Mouse (Mus musculus) intestine, embryonic 15.5 days (tissue): ENCODE data around the gene Gm15448. TPM values are rescaled to one million over a fixed set of nuclear protein-coding genes. Genes with fewer than 3 reads are reported as not detected.
"Not testable (repeated sequence)": the region's sequence is repeated elsewhere in the genome, so short reads cannot be mapped to it uniquely, and the experiment has no call there.

Experiments
- ATAC-seq: fragments of 200-750 bp; cut with Nextera tagmentation; 2 replicates; pipeline ENCODE4 v1.8.0; 2017; ENCODE audit warnings: moderate TSS enrichment, moderate library complexity
- H3K27ac ChIP-seq: fragments of 300-500 bp; sonication (generic); 2 replicates; pipeline ENCODE4 v1.5.1; 2015; ENCODE audit warnings: mild to moderate bottlenecking, inconsistent platforms
- H3K27me3 ChIP-seq: fragments of 300-500 bp; sonication (generic); replicated peaks from 2 replicates; pipeline ENCODE4 v1.6.1; 2015; ENCODE audit warnings: inconsistent platforms
- H3K36me3 ChIP-seq: fragments of 300-500 bp; sonication (generic); 2 replicates; pipeline ENCODE4 v1.6.1; 2015; ENCODE audit warnings: inconsistent platforms
- H3K4me1 ChIP-seq: fragments of 300-500 bp; sonication (generic); replicated peaks from 2 replicates; pipeline ENCODE4 v1.6.1; 2015; ENCODE audit warnings: inconsistent platforms
- H3K4me2 ChIP-seq: fragments of 300-500 bp; sonication (generic); replicated peaks from 2 replicates; pipeline ENCODE4 v1.6.1; 2015; ENCODE audit warnings: mild to moderate bottlenecking, inconsistent platforms
- H3K4me3 ChIP-seq: fragments of 300-500 bp; sonication (generic); replicated peaks from 2 replicates; pipeline ENCODE4 v1.5.1; 2015; ENCODE audit warnings: inconsistent platforms
- H3K9ac ChIP-seq: fragments of 300-500 bp; sonication (generic); 2 replicates; pipeline ENCODE4 v1.6.1; 2015; ENCODE audit warnings: inconsistent platforms
- H3K9me3 ChIP-seq: fragments of 300-500 bp; sonication (generic); 2 replicates; pipeline ENCODE4 v1.6.1; 2016; ENCODE audit warnings: inconsistent platforms
- WGBS: fragments of 180-500 bp; shearing (Covaris S2); methylation state at CpG from one replicate; pipeline ENCODE4 v1.1.7; 2015; 5-methylcytosine and 5-hydroxymethylcytosine counted together
- polyA plus RNA-seq: library from polyadenylated mRNA; unstranded; fragments of >200 nt; fragmentation: Nextera tagmentation; extraction: Ambion mirVana; gene quantifications from 2 replicates; pipeline ENCODE4 v1.2.1, GENCODE M21; 2015

The Gm15448 gene
- not detected in 2 replicates for polyA plus RNA-seq

- H3K9me3 ChIP-seq, H3K27me3 ChIP-seq, H3K27ac ChIP-seq, H3K4me1 ChIP-seq, H3K36me3 ChIP-seq, H3K4me2 ChIP-seq, H3K4me3 ChIP-seq, ATAC-seq, H3K9ac ChIP-seq: not testable (repeated sequence)
- 48% methylated on average over 1 of the region's 3 CpGs for WGBS
Observed at GRCm38 (mm10) chr7:3825599-3825998, at the start of gene Gm15448. TSS of gene Gm15448 (minus strand) at chr7:3825687.

GRCm38 (mm10) chr7:3875032-3875431 lies 49.5 kb upstream of the Gm15448 start:
- not testable (repeated sequence) for H3K4me2 ChIP-seq, H3K36me3 ChIP-seq, H3K27me3 ChIP-seq, H3K4me3 ChIP-seq, H3K9me3 ChIP-seq, H3K9ac ChIP-seq, H3K27ac ChIP-seq, H3K4me1 ChIP-seq, ATAC-seq
- no CpG with 5 or more reads among the region's 1 CpGs for WGBS

DNA sequence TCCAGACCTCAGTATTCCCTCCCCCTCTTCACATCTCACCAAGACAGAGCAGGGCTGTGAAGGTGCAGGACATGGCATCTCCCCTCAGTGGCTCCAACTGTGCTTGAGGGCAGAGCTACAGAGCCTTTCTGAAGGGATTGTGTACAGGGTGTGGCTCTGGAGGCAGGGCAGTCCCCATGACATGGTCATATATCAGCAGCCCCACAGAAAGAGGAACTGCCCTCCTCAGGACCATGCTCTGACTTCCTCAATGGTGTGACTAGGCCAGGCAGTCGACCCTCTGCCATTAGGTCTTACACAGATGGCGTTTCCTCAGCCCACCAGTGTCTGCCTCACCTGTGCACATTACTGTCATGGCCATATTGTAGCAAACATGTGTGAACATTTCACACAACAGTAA lies 19.5 kb upstream of the Gm15448 start, which contains the start of gene Pira2:
Pira2 (minus strand) TSS at position 101 of the 400 bp plus-strand sequence.
- ATAC-seq, H3K9me3 ChIP-seq: not testable (repeated sequence)
- WGBS, result no CpG with 5 or more reads among the region's 2 CpGs

GRCm38 (mm10) chr7:3837854-3838253 lies 12.4 kb upstream of the Gm15448 start:
- not testable (repeated sequence) for ATAC-seq, H3K9ac ChIP-seq, H3K36me3 ChIP-seq, H3K9me3 ChIP-seq, H3K27ac ChIP-seq, H3K4me3 ChIP-seq, H3K4me2 ChIP-seq, H3K27me3 ChIP-seq, H3K4me1 ChIP-seq
- no CpG with 5 or more reads among the region's 1 CpGs for WGBS

More for the DNA sequence above, 19.5 kb upstream of the Gm15448 start, which contains the start of gene Pira2:
- H3K4me3 ChIP-seq, H3K27ac ChIP-seq, H3K9ac ChIP-seq, H3K4me1 ChIP-seq, H3K36me3 ChIP-seq, H3K4me2 ChIP-seq, H3K27me3 ChIP-seq: not testable (repeated sequence)

GRCm38 (mm10) chr7:3830633-3831032 lies 5.1 kb upstream of the Gm15448 start:
- not testable (repeated sequence) for H3K4me2 ChIP-seq

GRCm38 (mm10) chr7:3811912-3812311 lies 13.6 kb downstream of the Gm15448 start:
- not testable (repeated sequence) for H3K4me1 ChIP-seq, H3K27ac ChIP-seq, H3K4me3 ChIP-seq, H3K9me3 ChIP-seq, H3K9ac ChIP-seq, H3K4me2 ChIP-seq, H3K27me3 ChIP-seq, H3K36me3 ChIP-seq, ATAC-seq

More at GRCm38 (mm10) chr7:3830633-3831032, 5.1 kb upstream of the Gm15448 start:
- not testable (repeated sequence) for H3K4me1 ChIP-seq, H3K27ac ChIP-seq, H3K4me3 ChIP-seq, ATAC-seq, H3K36me3 ChIP-seq, H3K9ac ChIP-seq, H3K9me3 ChIP-seq, H3K27me3 ChIP-seq

GRCm38 (mm10) chr7:3802935-3803334 lies 22.6 kb downstream of the Gm15448 start:
- not testable (repeated sequence) for H3K9ac ChIP-seq, ATAC-seq, H3K9me3 ChIP-seq, H3K27ac ChIP-seq, H3K36me3 ChIP-seq, H3K4me2 ChIP-seq, H3K27me3 ChIP-seq, H3K4me1 ChIP-seq, H3K4me3 ChIP-seq
- WGBS, result 81% methylated on average over 4 of the region's 4 CpGs

DNA sequence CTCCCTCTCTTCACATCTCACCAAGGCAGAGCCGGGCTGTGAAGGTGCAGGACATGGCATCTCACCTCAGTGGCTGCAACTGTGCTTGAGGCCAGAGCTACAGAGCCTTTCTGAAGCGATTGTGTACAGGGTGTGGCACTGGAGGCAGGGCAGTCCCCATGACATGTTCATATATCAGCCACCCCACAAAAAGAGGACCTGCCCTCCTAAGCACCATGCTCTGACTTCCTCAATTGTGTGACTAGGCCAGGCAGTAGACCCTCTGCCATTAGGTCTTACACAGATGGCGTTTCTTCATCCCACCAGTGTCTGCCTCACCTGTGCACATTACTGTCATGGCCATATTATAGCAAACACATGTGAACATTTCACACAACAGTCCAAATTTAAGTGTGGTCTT lies 25.5 kb downstream of the Gm15448 start:
- H3K27ac ChIP-seq, H3K27me3 ChIP-seq, H3K9ac ChIP-seq, H3K4me1 ChIP-seq, H3K36me3 ChIP-seq, ATAC-seq, H3K9me3 ChIP-seq, H3K4me3 ChIP-seq, H3K4me2 ChIP-seq: not testable (repeated sequence)
- 67% methylated on average over 3 of the region's 3 CpGs for WGBS

DNA sequence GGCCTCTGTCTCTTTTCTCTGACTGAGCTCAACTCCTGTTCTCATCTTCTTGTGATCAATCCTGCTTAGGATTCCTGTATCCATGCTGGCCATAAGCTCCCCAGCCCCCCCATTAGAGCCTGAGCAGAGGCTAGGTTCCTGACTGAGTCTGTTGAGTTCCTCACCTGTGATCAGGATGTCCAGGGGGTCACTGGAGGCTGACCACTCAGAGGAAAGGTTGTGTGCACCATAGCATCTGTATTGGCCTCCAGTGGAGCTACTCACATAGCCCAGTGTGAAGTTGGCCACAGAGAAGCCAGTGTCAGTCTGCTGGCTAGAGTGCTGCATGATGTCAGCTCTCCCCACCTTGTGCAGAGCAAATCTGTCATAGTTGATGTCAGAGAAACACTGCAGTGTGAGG lies 29.2 kb downstream of the Gm15448 start:
- not testable (repeated sequence) for H3K9me3 ChIP-seq, H3K4me1 ChIP-seq, H3K27ac ChIP-seq, H3K9ac ChIP-seq, H3K4me2 ChIP-seq, H3K27me3 ChIP-seq, H3K4me3 ChIP-seq, ATAC-seq, H3K36me3 ChIP-seq

Other genes with a start within 250 kb of the Gm15448 start
- 0.08 and 0.09 TPM in 2 replicates for gene Oscar, start 209.5 kb downstream of the Gm15448 start, polyA plus RNA-seq
- gene Ndufa3, start 208.3 kb downstream of the Gm15448 start, polyA plus RNA-seq, result 486 and 556 TPM in 2 replicates
- gene Tfpt, start 195.8 kb downstream of the Gm15448 start, polyA plus RNA-seq, result 19.7 and 23.1 TPM in 2 replicates
- 85.7 and 90.1 TPM in 2 replicates for gene Prpf31, start 195.7 kb downstream of the Gm15448 start, polyA plus RNA-seq
- gene Cnot3, start 180.4 kb downstream of the Gm15448 start, polyA plus RNA-seq, result 43.7 and 47.1 TPM in 2 replicates
- 19.5 and 20.2 TPM in 2 replicates for gene Leng1, start 159.8 kb downstream of the Gm15448 start, polyA plus RNA-seq
- gene Tmc4, start 148.1 kb downstream of the Gm15448 start, polyA plus RNA-seq, result 73.4 and 82.6 TPM in 2 replicates
- 230 and 235 TPM in 2 replicates for gene Tsen34, start 132.8 kb downstream of the Gm15448 start, polyA plus RNA-seq
- gene Mboat7, start 132.2 kb downstream of the Gm15448 start, polyA plus RNA-seq, result 55.3 and 57.2 TPM in 2 replicates
- 1,501 and 1,565 TPM in 2 replicates for gene Rps9, start 121.7 kb downstream of the Gm15448 start, polyA plus RNA-seq
- gene Pirb, start 105.3 kb downstream of the Gm15448 start, polyA plus RNA-seq, result 1.0 and 1.1 TPM in 2 replicates
- 0.44 TPM in 1 of 2 replicates, not detected in the other for gene Pira2, start 19.4 kb upstream of the Gm15448 start, polyA plus RNA-seq
- 0.10 TPM in 1 of 2 replicates, not detected in the other for gene Gm14548, start 72.4 kb upstream of the Gm15448 start, polyA plus RNA-seq
- 0.21 and 0.38 TPM in 2 replicates for gene Lilra6, start 89.8 kb upstream of the Gm15448 start, polyA plus RNA-seq
- 2.7 and 2.9 TPM in 2 replicates for gene Lair1, start 237.5 kb upstream of the Gm15448 start, polyA plus RNA-seq